Mouse (Mus musculus) kidney, adult 11 months (tissue): ENCODE measurements around the gene Ptprg.

Experiments used
- DNase-seq: peaks from one replicate; pipeline ENCODE4 v3.0.0; 2022

The Ptprg gene

DNA sequence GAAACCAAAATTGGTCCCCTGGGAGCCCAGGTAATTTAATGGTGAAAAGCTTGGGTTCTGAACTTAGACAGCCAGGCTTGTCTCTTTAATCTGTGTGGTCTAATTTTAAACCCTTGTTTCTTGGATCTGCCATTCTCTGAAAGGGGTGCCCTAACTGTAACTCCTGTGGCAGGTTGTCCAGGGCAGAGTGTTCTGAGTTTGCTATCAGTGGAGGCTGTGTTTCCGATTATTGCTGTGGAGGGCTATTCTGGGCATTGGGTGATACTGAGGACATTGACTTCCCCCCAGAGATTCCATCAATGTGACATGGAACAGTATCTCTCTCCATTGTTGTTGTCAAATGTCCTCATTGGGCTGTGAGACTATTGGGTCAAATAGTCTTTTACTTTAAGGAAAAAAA is 134.2 kb downstream of the Ptprg start:
- no peak for DNase-seq

DNA sequence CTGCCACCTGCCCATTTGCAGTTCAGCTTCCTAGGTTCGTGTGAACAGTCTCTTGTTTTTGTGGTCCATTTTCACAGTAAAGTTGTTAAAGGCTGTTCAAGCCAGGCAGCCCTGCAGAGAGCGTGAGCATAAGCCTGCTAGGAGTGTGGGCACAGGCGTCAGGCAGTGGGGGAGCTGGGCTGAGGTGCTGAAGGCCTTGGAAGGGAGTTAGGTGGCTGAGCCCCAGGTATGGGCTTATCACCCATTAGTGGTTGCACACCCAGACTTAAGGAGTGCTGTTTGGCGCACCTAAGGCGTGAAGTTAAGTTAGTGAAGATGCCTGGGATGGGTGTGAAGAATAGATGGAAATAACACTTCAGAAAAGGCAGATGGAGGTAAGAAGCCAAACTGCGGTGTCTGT is 134.8 kb downstream of the Ptprg start:
- DNase-seq, result no peak

DNA sequence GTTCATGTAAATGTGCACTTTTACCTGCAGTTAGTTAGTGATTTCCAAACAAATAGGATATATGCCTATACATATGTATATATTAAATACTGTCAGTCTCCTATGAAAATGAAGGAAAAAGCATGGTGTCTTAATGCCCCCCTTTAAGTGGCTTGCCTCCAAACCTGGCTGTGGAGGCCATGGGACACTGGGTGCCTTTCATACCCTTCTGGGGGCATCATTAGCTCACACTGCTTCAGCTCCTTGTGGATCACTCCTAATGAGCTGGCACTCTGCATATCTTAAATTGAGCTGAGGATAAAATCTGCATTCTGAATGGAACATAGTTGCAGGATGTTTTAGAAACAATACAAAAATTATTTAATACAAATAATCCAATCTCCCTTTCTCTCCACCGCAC is 136.7 kb downstream of the Ptprg start:
- no peak for DNase-seq

DNA sequence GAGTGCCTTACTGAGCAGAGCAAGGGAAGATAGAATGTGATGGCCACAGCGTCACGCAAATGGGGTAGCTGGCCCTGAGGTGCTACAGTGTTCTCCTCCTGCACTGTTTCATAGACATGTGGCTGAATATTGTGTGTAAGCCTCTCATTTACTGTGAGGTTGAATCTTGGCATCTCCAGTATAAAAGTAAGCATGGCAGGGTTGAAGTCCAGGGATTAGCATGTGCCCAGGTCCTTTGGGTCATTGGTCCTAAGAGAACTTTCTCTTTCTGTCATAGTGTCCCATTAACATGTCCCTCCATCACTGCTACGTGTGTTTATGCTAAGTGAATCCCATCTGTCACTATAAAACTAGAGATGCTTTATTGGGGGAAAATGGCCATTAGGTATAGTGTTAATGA is 138.2 kb downstream of the Ptprg start:
- no peak for DNase-seq

- DNase-seq, result no peak
Observed at GRCm38 (mm10) chr14:11698880-11699279, 145.5 kb downstream of the Ptprg start.

- DNase-seq, result no peak
Observed at GRCm38 (mm10) chr14:11699654-11700053, 146.3 kb downstream of the Ptprg start.

- no peak for DNase-seq
Observed at GRCm38 (mm10) chr14:11701516-11702249, 148.4 kb downstream of the Ptprg start.

DNA sequence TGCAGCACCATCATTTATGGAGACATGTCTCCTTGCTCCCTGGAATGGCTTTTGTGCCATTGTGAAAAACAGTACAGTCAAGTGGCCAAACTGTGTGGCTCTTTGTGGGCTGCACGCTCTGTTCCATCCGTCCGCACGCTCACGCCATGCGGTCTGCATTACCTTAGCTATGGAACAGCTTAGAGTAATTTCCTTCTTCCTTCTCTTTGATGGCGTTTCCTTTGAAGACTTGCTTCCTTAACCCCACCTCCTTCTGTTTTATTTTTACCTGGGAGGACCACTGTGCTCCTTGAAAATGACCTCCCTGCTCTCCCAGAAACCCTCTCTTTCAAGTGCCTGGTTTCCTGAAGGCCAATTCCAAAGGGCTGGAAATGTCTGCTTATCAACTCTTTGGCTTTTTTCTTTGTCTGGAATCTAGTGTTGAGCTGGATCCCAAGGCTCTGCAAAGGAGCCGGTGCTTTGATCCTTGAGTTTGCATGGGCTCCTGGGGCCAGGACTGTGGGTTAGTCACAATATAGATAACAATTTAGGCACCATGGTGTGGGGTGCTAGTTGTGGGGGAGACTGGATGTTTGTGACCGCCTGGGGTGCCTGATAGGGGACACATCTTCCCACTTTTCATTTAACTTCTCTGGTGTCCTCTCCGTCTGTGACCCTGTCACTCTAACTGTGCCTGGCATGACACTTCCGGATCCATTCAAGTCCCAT is 149.6 kb downstream of the Ptprg start:
- DNase-seq, result no peak

DNA sequence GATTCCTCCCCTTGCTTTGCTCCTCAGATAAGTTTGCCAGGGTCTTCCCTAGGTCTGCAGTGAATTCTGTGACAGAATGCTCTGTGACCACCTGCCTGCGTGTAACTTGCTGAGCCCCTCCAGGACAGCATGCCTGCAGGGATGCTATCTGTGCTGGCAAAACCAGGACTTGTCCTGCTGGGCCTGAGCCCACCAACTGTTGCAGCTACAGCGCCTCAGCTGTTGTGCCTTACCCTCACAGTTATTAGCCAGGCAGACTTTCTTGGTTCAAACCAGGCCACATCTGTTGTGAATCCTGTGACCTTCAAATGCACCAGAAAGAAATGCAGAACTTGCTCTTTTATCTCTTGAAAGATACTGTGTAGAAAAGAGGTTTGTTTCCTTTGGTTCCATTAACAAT is 151.5 kb downstream of the Ptprg start:
- DNase-seq, result no peak

DNA sequence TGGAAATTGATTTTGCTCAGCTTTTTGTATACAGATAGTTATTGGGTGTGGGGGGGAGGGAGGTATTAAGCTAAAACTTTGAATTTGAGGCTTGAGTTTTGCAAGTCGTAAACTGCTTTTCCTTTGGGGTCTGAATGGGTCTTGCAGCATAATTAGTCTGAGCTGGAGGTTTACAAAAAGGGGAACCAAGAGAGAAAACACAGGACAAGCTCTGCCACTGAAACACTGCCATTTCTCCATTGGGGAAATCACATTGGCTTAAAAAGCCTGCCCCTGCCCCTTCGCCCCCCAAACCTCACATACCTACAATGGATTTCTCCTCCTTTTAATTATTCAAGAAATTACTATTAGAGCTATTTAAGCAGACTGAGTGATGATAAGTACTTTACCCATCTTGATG is 156.0 kb downstream of the Ptprg start:
- no peak for DNase-seq

DNA sequence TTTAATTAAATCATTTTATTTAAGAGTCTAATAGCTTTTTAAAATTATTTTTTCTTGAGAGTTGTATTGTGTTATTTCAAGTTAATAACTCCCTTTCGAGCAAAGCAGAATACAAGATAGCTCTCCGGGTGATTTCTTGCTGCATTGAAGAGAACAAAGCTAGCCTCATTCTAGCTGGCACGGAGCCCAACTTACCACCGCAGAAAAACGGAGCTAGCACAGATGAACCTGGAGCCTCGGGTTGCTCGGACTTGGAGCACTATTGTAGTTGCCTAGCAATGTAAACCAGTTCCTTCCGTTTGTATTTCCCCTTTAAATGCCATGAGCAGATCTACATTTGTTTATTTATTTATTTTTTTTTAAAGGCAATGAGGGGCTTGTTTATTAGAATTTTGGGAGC is 156.5 kb downstream of the Ptprg start:
- no peak for DNase-seq

DNA sequence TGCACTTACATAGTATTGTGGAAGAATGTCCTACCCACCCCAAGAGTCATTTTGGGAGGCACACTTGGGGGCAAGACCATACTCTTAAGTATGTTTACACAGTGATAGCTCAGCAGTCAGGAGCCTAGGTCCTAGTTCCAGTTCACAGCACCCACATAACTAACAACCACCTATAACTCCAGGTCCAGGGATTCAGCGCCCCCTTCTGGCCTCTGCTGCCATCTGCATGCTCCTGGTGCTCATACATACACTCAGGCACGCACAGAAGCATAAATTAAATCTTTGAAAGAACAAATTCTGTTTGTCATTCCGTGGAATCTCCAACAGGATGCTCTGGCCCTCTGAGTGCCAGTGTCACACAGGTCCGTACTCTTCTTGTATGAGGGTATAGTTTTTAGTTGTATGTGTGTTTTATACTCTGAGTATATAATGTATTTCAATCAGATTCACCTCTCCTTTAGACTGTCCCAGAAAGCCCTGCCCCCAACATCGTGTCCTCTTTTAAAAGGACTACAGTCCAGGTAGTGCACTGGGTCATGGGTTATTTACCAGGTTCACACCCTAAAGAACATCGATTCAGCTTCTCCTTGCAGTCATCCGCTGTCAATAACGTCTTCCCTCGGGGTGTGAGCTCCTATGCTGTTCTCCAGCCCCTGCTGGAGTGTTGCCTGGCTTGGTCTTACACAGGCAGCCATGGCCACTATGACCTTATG is 157.2 kb downstream of the Ptprg start:
- no peak for DNase-seq

DNA sequence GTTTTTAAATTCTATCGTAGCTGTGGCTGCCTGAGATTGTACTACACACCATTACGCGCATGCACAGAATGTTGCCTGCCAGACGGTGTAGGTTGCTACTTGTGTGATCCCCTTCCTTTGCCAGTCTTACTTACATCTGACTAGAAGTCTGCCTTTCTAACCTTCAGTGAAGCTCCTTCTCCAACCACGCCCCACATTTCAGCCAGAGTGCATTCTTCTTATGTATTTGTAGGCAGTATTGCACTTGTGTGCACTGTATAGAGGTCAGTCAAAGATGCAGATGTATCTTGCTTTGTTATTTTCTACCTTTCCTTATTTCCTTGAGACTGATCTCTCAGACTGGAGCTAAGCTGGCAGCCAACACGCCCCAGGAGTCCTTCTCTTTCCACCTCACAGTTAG is 158.8 kb downstream of the Ptprg start:
- DNase-seq, result no peak

- no peak for DNase-seq
Observed at GRCm38 (mm10) chr14:11716230-11716629, 162.9 kb downstream of the Ptprg start.

- no peak for DNase-seq
Observed at GRCm38 (mm10) chr14:11718201-11718600, 164.9 kb downstream of the Ptprg start.

DNA sequence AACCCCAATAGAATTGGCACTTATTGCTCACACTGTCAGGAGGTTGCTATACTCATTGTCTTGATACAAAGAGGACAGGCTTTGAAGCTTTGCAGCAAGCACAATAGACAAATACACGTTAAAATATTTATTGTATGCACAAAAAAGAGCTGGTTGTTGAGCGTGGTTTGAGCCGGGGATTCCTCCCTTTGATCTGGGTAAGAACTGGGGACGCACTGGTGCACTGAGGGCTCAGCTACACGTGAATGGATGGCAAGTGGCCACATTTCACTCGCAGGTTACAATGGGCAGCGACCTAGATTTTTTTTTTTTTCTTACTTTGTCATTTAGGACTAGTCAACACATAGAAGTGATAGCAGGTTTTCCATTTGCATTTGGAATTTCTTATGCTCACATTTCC is 165.9 kb downstream of the Ptprg start:
- no peak for DNase-seq

DNA sequence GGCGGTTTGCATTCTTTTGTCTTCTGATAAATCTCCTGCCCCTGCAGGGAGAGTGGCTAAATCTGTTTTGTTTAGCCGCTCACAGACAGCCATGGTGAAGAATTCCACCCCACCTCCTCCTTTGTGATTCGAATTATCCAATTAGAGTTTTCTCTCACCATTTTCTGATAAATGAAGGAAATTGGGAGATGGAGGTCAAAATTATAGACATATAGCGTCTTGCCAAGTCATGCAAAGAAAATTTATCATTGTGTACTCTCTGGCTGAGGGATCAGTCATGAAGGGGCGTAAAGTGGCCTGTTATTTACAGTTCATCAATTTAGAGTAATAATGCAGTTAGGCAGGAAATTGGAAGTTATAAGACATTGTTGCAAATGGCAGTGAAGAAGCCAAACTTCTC is 168.8 kb downstream of the Ptprg start:
- no peak for DNase-seq

DNA sequence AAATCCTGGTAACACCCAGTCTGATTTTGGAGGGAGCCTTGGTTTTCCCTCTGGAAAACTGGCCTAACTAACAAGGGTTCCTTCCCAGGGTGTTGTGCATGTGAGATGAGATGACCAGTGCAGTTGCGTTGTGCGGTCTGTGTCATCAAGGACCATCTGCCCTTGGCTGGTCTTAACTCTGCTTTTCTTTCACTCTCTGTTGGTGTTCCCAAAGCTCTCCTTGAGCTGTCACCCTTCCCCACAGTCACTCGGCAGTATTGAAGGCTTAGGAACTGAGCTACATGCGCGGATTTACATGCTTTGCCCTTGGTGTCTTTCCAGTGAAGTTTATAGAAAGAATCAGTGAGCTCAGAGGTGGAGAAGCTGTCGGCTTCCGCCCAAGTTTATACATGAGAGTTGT is 170.5 kb downstream of the Ptprg start:
- DNase-seq, result no peak

GRCm38 (mm10) chr14:11731223-11731920 is 178.0 kb downstream of the Ptprg start:
- DNase-seq, result no peak

DNA sequence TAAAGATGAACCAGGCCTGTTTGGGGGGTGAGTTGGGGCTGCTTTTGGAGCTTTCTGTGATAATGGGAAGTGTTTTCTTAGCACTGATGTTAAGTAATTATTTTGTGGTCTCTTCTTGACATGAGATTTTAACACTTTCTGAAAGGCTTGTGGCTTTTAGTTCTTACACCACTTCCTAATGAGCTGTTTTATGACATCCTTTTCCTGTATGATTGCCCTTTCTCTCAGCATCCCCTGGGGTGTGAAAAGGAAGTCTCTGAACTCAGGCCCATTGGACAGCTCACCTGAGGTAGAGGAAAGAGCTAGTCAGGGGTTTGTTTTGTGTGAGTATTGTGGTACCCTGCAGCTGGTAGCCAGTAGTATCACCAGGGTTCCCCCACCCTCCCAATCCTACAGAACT is 179.0 kb downstream of the Ptprg start:
- no peak for DNase-seq

GRCm38 (mm10) chr14:11743726-11744125 is 190.4 kb downstream of the Ptprg start:
- DNase-seq, result no peak

DNA sequence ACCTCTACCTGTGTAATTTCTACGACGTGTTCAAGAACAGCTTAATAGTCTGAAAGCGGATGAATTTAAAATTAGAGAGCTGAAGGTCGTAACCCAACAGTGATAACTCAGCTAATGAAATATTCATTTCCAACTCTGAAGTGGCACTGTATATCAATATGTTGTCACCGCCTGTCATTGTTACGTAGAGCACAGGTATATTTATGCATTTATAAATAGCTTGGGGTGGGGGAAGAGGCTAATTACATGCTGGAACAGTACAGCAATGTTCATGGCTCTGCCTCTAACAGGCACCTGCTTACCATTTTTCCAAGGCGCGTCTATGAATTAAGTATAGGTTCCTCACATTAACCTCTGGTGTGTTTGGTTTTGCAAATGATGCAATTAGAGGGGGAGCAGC is 199.3 kb downstream of the Ptprg start:
- DNase-seq, result no peak

- no peak for DNase-seq
Observed at GRCm38 (mm10) chr14:11754656-11755055, 201.3 kb downstream of the Ptprg start.

DNA sequence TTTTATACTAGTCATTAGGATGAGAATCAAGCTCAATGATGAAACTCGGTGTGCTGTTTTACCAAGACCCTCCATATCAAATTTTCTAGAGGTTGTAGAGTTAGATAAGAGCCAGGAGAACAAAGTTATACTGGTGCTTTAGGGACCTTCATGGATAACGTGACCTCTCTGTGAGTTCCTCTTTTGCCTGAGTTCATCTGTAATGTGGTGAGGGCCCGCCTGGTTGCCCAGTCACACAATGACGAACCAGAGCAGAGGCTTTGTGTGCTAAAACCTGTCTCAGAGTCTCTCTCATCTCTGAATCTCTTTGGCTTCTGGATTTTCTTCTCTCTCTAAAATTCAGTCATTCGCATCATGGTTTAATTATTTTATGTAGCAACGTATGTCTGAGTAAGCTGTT is 204.9 kb downstream of the Ptprg start:
- DNase-seq, result no peak
